Mouse (Mus musculus) midbrain, postnatal 0 days (tissue): ENCODE measurements at regions not wholly inside any gene's neighbourhood (a gene's known extent, or its start where the extent isn't known, plus 50 kb on each side); places are given as distances from the start of the nearest gene placed in this dataset.
"Not testable (repeated sequence)": the region's sequence is repeated elsewhere in the genome, so short reads cannot be mapped to it uniquely, and the experiment has no call there.

Experiments used
- ATAC-seq: fragments of 200-750 bp; cut with Nextera tagmentation; 2 replicates; pipeline ENCODE4 v1.8.0; 2017; ENCODE audit warnings: moderate number of reproducible peaks, mild to moderate bottlenecking, moderate TSS enrichment, moderate library complexity; ENCODE audit not compliant: low FRiP score
- DNase-seq: peaks from one replicate; pipeline ENCODE4 v3.0.0-alpha.2; 2015; ENCODE audit warnings: low spot score
- H3K27ac ChIP-seq: fragments of 300-500 bp; sonication (generic); 2 replicates; pipeline ENCODE4 v1.5.1; 2014; ENCODE audit warnings: low read depth, mild to moderate bottlenecking, low read length, mixed read lengths
- H3K27me3 ChIP-seq: fragments of 300-500 bp; sonication (generic); 2 replicates; pipeline ENCODE4 v1.6.1; 2014; ENCODE audit warnings: low read length, control low read depth, mixed read lengths; ENCODE audit not compliant: insufficient read depth
- H3K36me3 ChIP-seq: fragments of 300-500 bp; sonication (generic); 2 replicates; pipeline ENCODE4 v1.6.1; 2014; ENCODE audit warnings: low read length, control low read depth, mixed read lengths; ENCODE audit not compliant: insufficient read depth
- H3K4me1 ChIP-seq: fragments of 300-500 bp; sonication (generic); 2 replicates; pipeline ENCODE4 v1.6.1; 2014; ENCODE audit warnings: mild to moderate bottlenecking, control low read depth, antibody characterized with exemption, low read length, mixed read lengths; ENCODE audit not compliant: insufficient read depth
- H3K4me2 ChIP-seq: fragments of 300-500 bp; sonication (generic); 2 replicates; pipeline ENCODE4 v1.6.1; 2014; ENCODE audit warnings: low read depth, mild to moderate bottlenecking, low read length, mixed read lengths; ENCODE audit not compliant: poor library complexity, severe bottlenecking
- H3K4me3 ChIP-seq: fragments of 300-500 bp; sonication (generic); 2 replicates; pipeline ENCODE4 v1.5.1; 2014; ENCODE audit warnings: low read depth, mild to moderate bottlenecking, low read length, moderate library complexity
- H3K9ac ChIP-seq: fragments of 300-500 bp; sonication (generic); replicated peaks from 2 replicates; pipeline ENCODE4 v1.6.1; 2014; ENCODE audit warnings: mild to moderate bottlenecking, low read length, moderate library complexity, mixed read lengths; ENCODE audit not compliant: poor library complexity, severe bottlenecking
- H3K9me3 ChIP-seq: fragments of 300-500 bp; sonication (generic); 2 replicates; pipeline ENCODE4 v1.6.1; 2016; ENCODE audit warnings: low read length, control low read depth
- CTCF ChIP-seq: IDR thresholded peaks from 2 replicates; pipeline ENCODE4 v1.5.1; 2016; ENCODE audit warnings: antibody characterized with exemption, mild to moderate bottlenecking
- WGBS: fragments of 180-500 bp; shearing (Covaris S2); extraction: QIAGEN DNeasy Blood & Tissue Kit; methylation state at CpG from one replicate; pipeline ENCODE4 v1.1.7; 2014; 5-methylcytosine and 5-hydroxymethylcytosine counted together

DNA sequence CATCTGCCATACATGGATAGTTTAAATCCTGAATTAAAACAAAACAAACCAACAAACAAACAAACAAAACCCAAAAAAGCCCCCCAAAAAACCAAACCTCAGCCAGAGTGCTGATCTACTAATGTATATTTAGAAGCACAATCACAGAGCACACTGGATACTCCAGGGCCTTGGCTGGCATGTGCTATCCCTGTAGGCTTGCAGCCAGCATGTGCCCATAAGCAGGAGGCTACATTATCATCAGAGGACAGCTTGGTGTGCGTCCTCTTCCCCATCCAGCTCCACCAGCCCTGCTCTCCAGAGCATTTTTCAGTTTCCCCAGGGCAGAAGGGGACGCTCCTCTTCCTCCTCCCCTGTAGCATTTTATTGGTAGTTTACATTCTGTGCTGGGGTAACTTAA lies 198.9 kb downstream of the Mterf1b start:
- no peak for TF ChIP-seq CTCF
- H3K27me3 ChIP-seq = no peaks in the 10 kb centered on the region

DNA sequence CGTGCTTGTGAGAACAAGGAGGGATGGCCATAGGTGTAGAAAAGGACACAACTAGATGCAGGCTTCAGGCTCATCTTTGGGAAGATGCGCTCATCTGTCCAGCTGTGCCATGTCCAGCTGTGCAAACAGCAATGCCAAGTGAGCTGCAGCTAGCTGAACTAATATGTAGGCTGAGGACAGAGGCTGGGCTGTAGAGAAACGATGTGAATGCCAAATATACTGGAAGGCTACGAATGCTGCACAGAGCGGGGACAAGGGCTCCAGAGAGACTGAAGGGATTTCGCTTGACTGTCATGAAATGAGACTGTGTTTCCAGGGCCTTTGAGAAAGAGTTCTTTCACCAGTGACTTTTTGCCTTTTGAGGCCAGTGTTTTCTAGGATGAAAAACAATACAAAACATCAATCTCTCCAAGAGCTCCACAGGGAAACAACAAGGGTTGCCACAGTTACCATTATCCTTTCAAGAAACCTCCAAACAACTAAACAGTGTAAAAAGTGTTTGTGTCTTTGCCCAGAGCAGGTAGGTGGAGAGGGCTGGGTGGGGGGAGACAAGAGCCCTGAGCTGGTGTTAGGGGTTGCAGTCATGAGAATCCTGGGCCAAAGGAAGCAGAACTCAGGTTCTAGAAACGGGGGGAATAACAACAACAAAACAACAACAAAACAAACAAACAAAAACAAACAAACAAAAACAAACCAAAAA lies 202.3 kb downstream of the Mterf1b start:
- H3K36me3 ChIP-seq, H3K9me3 ChIP-seq, H3K9ac ChIP-seq, H3K4me3 ChIP-seq, H3K27me3 ChIP-seq, H3K4me2 ChIP-seq, H3K4me1 ChIP-seq, H3K27ac ChIP-seq: not testable (repeated sequence)
- 52% methylated on average over 5 of the region's 7 CpGs for WGBS
- DNase-seq (peak; percentile 43), ATAC-seq (peak; percentile 65)

More for the DNA sequence above, 198.9 kb downstream of the Mterf1b start:
- no peak for DNase-seq
- no peak overlapping the region for H3K4me3 ChIP-seq
- no peak overlapping the region for H3K9ac ChIP-seq
- WGBS = 76% methylated on average over 2 of the region's 2 CpGs
- H3K9me3 ChIP-seq = no peaks in the 10 kb centered on the region
- no peak overlapping the region for H3K27ac ChIP-seq
- H3K4me2 ChIP-seq = no peak overlapping the region
- no peaks in the 10 kb centered on the region for H3K36me3 ChIP-seq
- no peaks in the 10 kb centered on the region for H3K4me1 ChIP-seq
- no peak for ATAC-seq

DNA sequence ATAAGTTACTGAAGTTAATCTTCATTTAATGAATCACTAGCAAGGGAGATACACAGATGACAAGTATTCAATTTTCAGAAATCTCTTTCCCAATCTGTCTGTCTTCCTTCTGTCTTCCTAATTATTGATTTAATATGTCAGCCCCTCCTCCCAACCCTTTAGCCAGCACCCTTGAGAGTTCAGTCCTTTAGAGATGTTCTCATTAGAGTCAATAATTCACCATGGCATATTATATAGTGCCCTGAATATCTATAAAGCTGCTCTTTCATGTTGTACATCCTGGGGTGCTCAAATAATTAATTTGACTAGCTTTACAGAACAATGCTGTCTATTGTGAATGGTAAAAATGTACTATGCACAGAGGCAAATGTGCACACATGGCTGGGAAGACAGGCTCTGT lies 205.9 kb downstream of the Mterf1b start:
- ATAC-seq (no peak), DNase-seq (no peak)
- Histone ChIP-seq H3K27ac (no peak overlapping the region), H3K9me3 (no peaks in the 10 kb centered on the region), H3K36me3 (no peaks in the 10 kb centered on the region), H3K4me2 (no peak overlapping the region), H3K4me1 (no peaks in the 10 kb centered on the region), H3K27me3 (no peaks in the 10 kb centered on the region), H3K4me3 (no peak overlapping the region), H3K9ac (no peak overlapping the region)
- TF ChIP-seq CTCF = no peak

DNA sequence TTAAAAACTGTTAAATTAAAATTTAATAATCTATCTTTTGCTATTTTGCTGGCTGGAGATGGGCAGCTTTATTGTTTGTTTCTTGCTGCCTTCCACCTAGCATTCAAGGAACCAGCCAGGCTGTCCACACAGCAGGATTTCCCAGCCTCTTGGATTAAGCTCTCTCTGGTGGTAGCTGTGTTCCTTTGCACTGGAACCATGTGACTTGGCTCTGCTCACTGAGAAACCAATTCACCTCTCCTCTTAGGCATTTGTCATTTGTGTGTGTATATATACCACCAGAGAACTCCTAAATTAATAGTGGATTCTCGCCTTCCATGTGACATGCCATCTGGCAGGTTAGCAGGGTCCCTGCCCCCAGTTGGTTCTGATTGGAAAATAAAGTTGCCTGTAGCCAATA lies 225.6 kb downstream of the Mterf1b start:
- H3K27ac ChIP-seq = no peak overlapping the region
- no peaks in the 10 kb centered on the region for H3K9me3 ChIP-seq
- H3K27me3 ChIP-seq = no peaks in the 10 kb centered on the region
- H3K4me2 ChIP-seq = no peak overlapping the region
- no peaks in the 10 kb centered on the region for H3K4me1 ChIP-seq
- no peaks in the 10 kb centered on the region for H3K36me3 ChIP-seq
- peak; percentile 51 for DNase-seq
- H3K4me3 ChIP-seq = no peak overlapping the region
- no peak overlapping the region for H3K9ac ChIP-seq
- ATAC-seq = no peak
- TF ChIP-seq CTCF = no peak
- WGBS = 97% methylated on average over 1 of the region's 1 CpGs
